Mouse (Mus musculus): ENCODE results near the gene F12. TPM values are rescaled to one million over a fixed set of nuclear protein-coding genes. Genes with fewer than 3 reads are reported as not detected.

F12 gene
- polyA plus RNA-seq, 1 experiment, result 0.41 TPM

DNA sequence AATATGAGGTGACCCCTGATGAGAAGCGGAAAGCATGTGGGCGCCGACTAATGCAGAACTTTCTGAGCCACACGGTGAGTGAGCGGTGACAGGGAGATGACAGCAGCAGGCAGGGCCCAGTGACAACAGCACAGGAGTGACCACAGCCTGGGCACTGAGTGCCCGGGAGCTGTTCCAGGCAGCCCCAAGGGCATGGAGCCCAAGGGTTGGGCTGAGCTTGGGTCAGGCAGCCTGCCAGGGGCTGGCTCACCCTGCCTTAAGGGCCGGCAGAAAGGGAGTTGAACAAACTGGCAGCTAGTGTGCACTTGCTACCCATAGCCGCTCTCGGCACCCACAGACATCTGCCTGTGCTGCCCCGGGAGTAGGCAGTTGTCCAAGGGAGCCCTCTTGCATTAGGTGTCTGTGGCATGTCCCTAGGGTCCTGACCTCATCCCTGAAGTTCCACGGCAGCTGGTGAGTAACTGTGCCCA, 24.0 kb upstream of the F12 start:
- peaks cover 50% of the 10 kb centered on the region for H3K36me3 ChIP-seq (ENCODE audit: control insufficient read depth, insufficient read depth, low read length)
- no peaks in the 10 kb centered on the region for H3K27me3 ChIP-seq (ENCODE audit: control insufficient read depth, insufficient read depth, low read length)
- no peak for TF ChIP-seq CTCF (IDR thresholded peaks at IDR 0.05; ENCODE audit: extremely low read depth, insufficient read length, insufficient replicate concordance, low read depth, low read length)
- TF ChIP-seq POLR2A (IDR thresholded peaks at IDR 0.05; ENCODE audit: low read depth, low read length), result no peak
- H3K4me3 ChIP-seq (ENCODE audit: low read depth, low read length), result no peak overlapping the region
- no peak overlapping the region for H3K27ac ChIP-seq (ENCODE audit: insufficient read depth, low read depth, low read length)
- WGBS, result 74% methylated on average over 11 of the region's 11 CpGs
- H3K4me1 ChIP-seq (ENCODE audit: control insufficient read depth, insufficient read depth, insufficient read length, low read length), result peaks cover 58% of the 10 kb centered on the region

DNA sequence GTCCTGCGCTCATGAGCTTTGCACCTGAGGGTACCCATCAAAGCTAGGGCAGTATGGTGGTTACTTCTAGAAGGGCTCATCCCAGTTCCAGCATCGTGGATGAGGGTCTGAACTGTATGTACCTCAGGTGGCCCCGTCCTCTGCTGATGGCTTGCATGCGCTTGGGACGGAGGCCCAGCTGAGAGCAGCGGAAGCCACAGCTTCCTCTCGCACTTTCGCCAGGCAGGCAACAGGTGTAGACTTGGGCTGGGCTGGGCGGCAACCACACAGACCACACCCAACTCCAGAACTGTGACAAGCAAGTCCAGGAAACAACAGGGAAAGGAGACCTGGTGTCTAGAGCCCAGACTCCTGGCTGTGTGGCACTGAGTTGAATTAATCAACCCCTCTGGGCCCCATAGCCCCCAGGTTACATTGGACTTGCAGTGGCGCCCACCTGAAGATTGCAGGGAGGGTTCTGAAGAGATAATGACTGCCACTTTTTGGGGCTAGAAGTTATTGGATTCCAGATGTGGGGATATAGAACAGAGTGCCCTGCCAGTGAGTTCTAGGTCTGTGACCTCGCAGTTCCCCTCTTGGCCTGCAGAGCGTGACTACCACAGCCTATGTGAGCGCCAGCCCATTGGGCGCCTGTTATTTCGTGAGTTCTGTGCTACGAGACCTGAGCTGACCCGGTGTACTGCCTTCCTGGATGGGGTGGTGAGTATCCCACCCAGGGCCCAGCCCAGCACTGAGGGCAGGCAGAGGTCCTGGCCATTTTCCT, 23.3 kb upstream of the F12 start:
- Histone ChIP-seq H3K27ac (ENCODE audit: insufficient read depth, low read depth, low read length) (peak overlapping the region; percentile 76), H3K4me3 (ENCODE audit: low read depth, low read length) (0 out of 2 replicates have a peak overlapping the region, but pooled peaks have one; percentile 5), H3K4me1 (ENCODE audit: control insufficient read depth, insufficient read depth, insufficient read length, low read length) (peaks cover 58% of the 10 kb centered on the region), H3K27me3 (ENCODE audit: control insufficient read depth, insufficient read depth, low read length) (no peaks in the 10 kb centered on the region), H3K36me3 (ENCODE audit: control insufficient read depth, insufficient read depth, low read length) (peaks cover 45% of the 10 kb centered on the region)
- TF ChIP-seq CTCF (IDR thresholded peaks at IDR 0.05; ENCODE audit: extremely low read depth, insufficient read length, insufficient replicate concordance, low read depth, low read length), result no peak
- TF ChIP-seq POLR2A (IDR thresholded peaks at IDR 0.05; ENCODE audit: low read depth, low read length), result no peak
- WGBS, result 52% methylated on average over 17 of the region's 17 CpGs

DNA sequence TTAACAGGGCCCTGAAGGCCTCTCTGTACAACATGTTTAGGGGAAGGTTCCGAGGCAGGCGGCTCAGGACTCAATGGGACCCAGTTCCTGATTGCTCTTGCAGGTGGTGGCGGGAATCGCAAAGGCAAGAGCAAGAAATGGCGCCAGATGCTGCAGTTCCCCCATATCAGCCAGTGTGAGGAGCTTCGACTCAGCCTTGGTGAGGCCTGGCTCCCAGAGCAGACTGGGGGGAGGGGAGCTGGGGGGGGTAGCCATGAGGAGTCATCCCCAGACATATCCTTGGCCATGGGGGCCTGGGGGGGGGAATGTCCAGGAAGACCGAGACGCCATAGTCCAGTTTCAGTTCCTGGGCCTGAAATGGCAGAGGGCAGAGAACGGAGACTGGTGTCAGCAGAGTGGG, 22.6 kb upstream of the F12 start:
- 82% methylated on average over 9 of the region's 9 CpGs for WGBS
- TF ChIP-seq CTCF (IDR thresholded peaks at IDR 0.05; ENCODE audit: extremely low read depth, insufficient read length, insufficient replicate concordance, low read depth, low read length) (no peak), POLR2A (IDR thresholded peaks at IDR 0.05; ENCODE audit: low read depth, low read length) (no peak)

DNA sequence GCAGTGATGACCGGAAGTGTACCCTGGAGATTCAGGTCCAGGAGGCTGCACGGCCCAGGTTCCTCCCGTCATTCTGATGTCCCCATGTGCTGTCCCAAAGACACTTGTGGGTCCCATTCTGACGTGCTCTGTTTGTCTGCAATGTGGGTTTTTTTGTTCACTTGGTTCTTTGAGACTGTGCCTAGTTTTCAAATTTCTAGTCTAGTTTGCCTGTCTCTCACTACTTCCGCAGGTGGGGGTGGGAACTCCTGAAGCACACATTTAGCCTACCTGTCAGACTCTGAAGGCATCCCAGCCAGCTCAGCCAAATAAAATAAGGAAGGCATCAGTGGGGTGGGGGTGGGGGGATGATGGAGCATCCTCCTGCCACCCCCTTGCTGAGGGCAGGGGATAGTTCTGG, 21.5 kb upstream of the F12 start:
- H3K4me1 ChIP-seq (ENCODE audit: control insufficient read depth, insufficient read depth, insufficient read length, low read length), result peaks cover 58% of the 10 kb centered on the region
- H3K27me3 ChIP-seq (ENCODE audit: control insufficient read depth, insufficient read depth, low read length), result no peaks in the 10 kb centered on the region
- peak overlapping the region; percentile 3; the same call in 1 of the 2 replicates for H3K27ac ChIP-seq (ENCODE audit: insufficient read depth, low read depth, low read length)
- H3K4me3 ChIP-seq (ENCODE audit: low read depth, low read length), result no peak overlapping the region
- peaks cover 29% of the 10 kb centered on the region for H3K36me3 ChIP-seq (ENCODE audit: control insufficient read depth, insufficient read depth, low read length)
- TF ChIP-seq POLR2A (IDR thresholded peaks at IDR 0.05; ENCODE audit: low read depth, low read length) (no peak), CTCF (IDR thresholded peaks at IDR 0.05; ENCODE audit: extremely low read depth, insufficient read length, insufficient replicate concordance, low read depth, low read length) (no peak)
- WGBS, result 83% methylated on average over 5 of the region's 5 CpGs

More for the DNA sequence above, 22.6 kb upstream of the F12 start:
- Histone ChIP-seq H3K36me3 (ENCODE audit: control insufficient read depth, insufficient read depth, low read length) (peaks cover 38% of the 10 kb centered on the region), H3K4me1 (ENCODE audit: control insufficient read depth, insufficient read depth, insufficient read length, low read length) (peaks cover 58% of the 10 kb centered on the region), H3K27me3 (ENCODE audit: control insufficient read depth, insufficient read depth, low read length) (no peaks in the 10 kb centered on the region), H3K4me3 (ENCODE audit: low read depth, low read length) (0 out of 2 replicates have a peak overlapping the region, but pooled peaks have one; percentile 5), H3K27ac (ENCODE audit: insufficient read depth, low read depth, low read length) (peak overlapping the region; percentile 71)

DNA sequence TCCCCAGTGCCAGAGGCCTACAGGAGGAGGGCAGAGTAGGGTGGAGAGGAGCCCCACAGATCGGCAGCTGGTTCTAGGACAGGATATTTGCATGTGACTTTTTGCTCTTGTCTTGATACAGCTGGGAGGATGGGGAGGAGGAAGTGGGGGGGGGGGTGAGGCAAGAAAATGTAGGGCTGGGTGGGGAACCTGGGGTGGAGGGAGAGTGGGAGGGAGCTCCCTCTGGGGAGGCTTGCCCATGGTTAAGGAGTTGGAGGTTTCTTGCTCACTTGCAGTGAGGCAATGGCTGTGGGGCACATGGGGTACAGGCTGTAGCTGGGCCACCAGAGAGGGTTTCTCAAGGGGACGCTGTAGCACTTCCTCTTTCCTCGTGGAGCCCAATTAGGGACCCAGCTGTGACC, 20.9 kb upstream of the F12 start:
- Histone ChIP-seq H3K27ac (ENCODE audit: insufficient read depth, low read depth, low read length) (peak overlapping the region; percentile 88), H3K27me3 (ENCODE audit: control insufficient read depth, insufficient read depth, low read length) (no peaks in the 10 kb centered on the region), H3K4me1 (ENCODE audit: control insufficient read depth, insufficient read depth, insufficient read length, low read length) (peaks cover 55% of the 10 kb centered on the region), H3K36me3 (ENCODE audit: control insufficient read depth, insufficient read depth, low read length) (peaks cover 23% of the 10 kb centered on the region), H3K4me3 (ENCODE audit: low read depth, low read length) (no peak overlapping the region)
- TF ChIP-seq POLR2A (IDR thresholded peaks at IDR 0.05; ENCODE audit: low read depth, low read length) (peak; percentile 23; the same call in 1 of the 2 replicates), CTCF (IDR thresholded peaks at IDR 0.05; ENCODE audit: extremely low read depth, insufficient read length, insufficient replicate concordance, low read depth, low read length) (no peak)
- WGBS, result 42% methylated on average over 3 of the region's 3 CpGs

DNA sequence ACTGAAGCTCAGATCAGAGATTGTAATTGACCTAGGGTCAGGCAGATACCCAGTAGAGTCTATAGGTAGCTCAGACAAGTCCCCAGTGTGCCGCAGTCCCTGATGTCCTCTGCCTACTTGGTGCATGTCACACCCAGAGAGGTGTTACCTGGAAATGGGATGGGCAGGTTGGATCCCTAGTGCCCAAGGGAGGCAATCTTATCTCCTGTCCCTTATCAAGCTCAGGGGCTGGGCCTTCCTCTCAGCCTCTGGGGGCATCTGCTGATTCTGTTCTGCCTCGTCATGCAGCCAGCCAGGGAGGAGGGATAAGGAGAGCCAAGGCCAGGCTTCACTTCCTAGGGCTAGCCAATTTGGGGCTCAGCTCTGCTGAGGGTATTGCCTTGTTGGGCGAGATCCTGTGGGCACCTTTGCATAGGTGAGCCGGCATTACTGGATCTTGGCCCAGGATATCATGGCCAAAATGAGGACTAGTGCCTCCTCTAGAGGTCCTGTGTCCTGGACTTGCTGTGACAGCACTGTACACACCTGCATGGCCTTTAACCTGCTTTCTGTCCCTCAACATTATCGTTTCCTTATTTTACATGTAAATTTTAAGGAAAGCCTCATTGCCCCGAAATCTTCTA, 20.0 kb upstream of the F12 start:
- WGBS, result 41% methylated on average over 6 of the region's 6 CpGs
- TF ChIP-seq CTCF (IDR thresholded peaks at IDR 0.05; ENCODE audit: extremely low read depth, insufficient read length, insufficient replicate concordance, low read depth, low read length) (no peak), POLR2A (IDR thresholded peaks at IDR 0.05; ENCODE audit: low read depth, low read length) (peak; percentile 18; the same call in 1 of the 2 replicates)

More for the DNA sequence above, 20.0 kb upstream of the F12 start:
- Histone ChIP-seq H3K27ac (ENCODE audit: insufficient read depth, low read depth, low read length) (peak overlapping the region; percentile 88), H3K4me1 (ENCODE audit: control insufficient read depth, insufficient read depth, insufficient read length, low read length) (peaks cover 46% of the 10 kb centered on the region), H3K36me3 (ENCODE audit: control insufficient read depth, insufficient read depth, low read length) (peaks cover 15% of the 10 kb centered on the region), H3K27me3 (ENCODE audit: control insufficient read depth, insufficient read depth, low read length) (no peaks in the 10 kb centered on the region), H3K4me3 (ENCODE audit: low read depth, low read length) (peak overlapping the region; percentile 39)
